Mouse (Mus musculus) kidney, postnatal 36 days (tissue): Measurements from ENCODE around the gene Vmn1r66.
"Not testable (repeated sequence)": the region's sequence is repeated elsewhere in the genome, so short reads cannot be mapped to it uniquely, and the experiment has no call there.

Source experiments
- DNase-seq, 2 experiments: peaks; one replicate each; pipeline ENCODE4 v3.0.0; 2021 to 2022; ENCODE audit warnings: mixed read lengths in 2 of 2

Vmn1r66 gene

DNA sequence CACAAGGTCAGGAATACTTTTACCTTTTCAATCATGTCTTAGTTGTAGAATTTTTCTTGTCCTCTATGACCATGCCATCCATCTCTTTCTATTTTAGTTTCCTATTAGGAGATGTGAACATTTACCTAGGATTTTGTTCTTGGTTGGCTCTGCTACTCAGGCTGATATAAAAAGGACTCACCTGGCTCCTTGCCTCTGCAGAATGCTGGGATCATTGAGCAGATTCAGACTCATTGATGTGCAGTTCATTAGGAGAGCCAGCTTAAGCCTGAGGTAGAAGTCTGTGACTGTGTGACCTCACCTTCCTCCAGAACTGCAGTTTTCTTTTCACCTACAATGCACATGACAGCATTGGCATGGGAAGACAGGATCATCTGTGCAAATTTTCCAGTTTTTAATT lies at the start of gene Vmn1r66:
Gene Vmn1r66 (minus strand): TSS at position 101 of the 400 bp plus-strand sequence.
- no peak for DNase-seq

DNA sequence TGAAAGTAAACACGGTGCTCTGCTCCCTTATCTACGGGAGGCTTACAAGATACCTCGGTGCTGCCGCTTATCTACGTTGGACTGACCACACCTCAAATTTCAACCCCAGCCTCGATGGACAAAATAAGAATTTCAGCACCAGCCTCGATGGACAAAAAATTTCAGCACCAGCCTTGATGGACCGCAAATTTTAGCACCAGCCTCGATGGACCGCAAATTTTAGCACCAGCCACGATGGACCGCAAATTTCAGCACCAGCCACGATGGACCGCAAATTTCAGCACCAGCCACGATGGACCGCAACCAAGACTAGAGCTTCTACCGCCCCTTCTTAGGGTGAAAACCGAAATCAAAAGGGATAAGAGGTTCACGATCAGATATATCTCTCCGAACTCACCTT lies 47.7 kb upstream of the Vmn1r66 start:
- DNase-seq, result not testable (repeated sequence)

DNA sequence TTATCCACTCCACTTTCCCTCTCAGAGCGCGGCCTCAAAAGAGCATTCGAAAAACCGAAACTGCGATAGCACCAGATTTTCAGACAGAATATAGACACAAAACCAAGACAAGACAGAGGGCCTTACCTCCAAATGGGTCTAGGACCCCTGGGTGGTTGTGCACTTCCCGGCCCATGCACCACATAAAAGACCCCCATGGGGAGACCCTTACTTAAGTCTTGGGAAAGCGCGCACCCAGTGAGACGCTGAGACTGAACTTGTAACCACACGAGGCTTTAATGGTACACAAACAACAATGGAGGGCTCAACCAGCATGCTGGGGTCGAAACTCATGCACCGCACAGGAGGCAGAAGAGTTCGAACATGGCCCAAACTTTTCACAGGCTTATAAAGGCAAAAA lies 25.7 kb downstream of the Vmn1r66 start:
- no peak for DNase-seq

DNA sequence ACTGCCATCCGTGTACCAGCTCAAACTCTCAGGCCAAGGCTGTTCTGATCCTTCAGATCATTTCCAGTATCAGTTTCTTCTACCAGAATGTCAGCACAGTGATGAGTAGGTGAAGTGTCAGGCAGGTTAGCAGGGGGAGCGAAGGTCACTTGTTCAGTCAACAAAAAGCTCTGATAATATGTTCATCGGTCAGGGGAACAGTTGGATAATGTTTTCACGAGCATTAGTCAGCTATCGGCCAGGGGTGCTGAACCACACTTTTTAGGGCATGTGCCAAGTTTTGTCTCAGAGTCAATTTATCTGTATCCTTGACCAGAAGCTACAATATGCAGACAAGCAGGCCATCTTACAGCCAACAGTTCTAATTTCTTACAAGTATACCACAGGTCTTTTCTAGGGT lies 28.7 kb downstream of the Vmn1r66 start:
- DNase-seq, result no peak
